ENCODE assay signal across 21 mouse cellular contexts in the genomic region with DNA sequence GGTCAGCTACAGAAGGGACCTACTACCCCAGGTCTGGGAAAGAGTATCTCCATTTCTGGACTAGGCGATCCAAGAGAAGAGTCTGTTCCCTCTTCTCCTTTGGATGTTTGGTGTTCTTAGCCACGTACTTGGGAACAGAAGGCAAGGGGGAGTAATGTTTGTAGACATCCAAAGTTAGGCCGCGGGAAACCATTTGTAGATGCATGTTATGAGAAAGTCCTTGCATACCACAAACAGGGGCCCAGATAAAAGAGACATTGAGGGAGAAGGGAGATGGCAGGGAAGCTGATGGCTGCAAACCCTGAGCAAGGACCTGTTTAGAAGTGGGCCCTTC. TPM values are rescaled to one million over a fixed set of nuclear protein-coding genes. Genes with fewer than 3 reads are reported as not detected.
A peak's percentile ranks its signal among the peaks of the same experiment; 100 is the strongest.
DNase-seq lines count a peak whose midpoint lies in the region; ATAC-seq and TF ChIP-seq lines count a peak whose summit lies in the region.
"Had no signal": no experiment of that assay in that cellular context is flagged by ENCODE, and none has a peak within 500 bp of the region (broad histone marks: within the 10 kb centered on the region; RNA-seq: fewer than 3 reads in every experiment).

No protein-coding gene starts in this region.

- 86% methylated on average over 4 of the region's 4 CpGs for WGBS in heart, embryonic 11.5 days (ENCODE audit: insufficient replicate concordance)
- 80% methylated on average over 4 of the region's 4 CpGs for WGBS in lung, embryonic 14.5 days
- 83% methylated on average over 4 of the region's 4 CpGs for WGBS in lung, postnatal 0 days
- WGBS in intestine, embryonic 16.5 days, result 89% methylated on average over 4 of the region's 4 CpGs

- H3K27me3 ChIP-seq in heart, embryonic 11.5 days (ENCODE audit: control insufficient read depth, insufficient read depth, low read length), result no peaks in the 10 kb centered on the region
- H3K27me3 ChIP-seq in lung, embryonic 14.5 days (ENCODE audit: insufficient read depth, low read length), result no peaks in the 10 kb centered on the region
- no peaks in the 10 kb centered on the region for H3K27me3 ChIP-seq in lung, postnatal 0 days (replicated peaks; ENCODE audit: insufficient read depth, low read length)
- no peaks in the 10 kb centered on the region for H3K27me3 ChIP-seq in intestine, embryonic 16.5 days (replicated peaks; ENCODE audit: control insufficient read depth, insufficient read depth, low read length)
- H3K27me3 ChIP-seq: midbrain, embryonic 15.5 days had no signal

- H3K27ac ChIP-seq in heart, embryonic 11.5 days (ENCODE audit: low read depth, low read length), result peak overlapping the region; percentile 77; the same call in 1 of the 2 replicates
- H3K27ac ChIP-seq in lung, embryonic 14.5 days (ENCODE audit: low read depth), result 0 out of 2 replicates have a peak overlapping the region, but pooled peaks have one; percentile 3
- H3K27ac ChIP-seq in lung, postnatal 0 days (ENCODE audit: low read length), result no peak overlapping the region
- peak overlapping the region; percentile 69 for H3K27ac ChIP-seq in intestine, embryonic 16.5 days (ENCODE audit: low read length)
- H3K27ac ChIP-seq: midbrain, embryonic 15.5 days had no signal

- H3K4me1 ChIP-seq in heart, embryonic 11.5 days (ENCODE audit: control insufficient read depth, insufficient read depth, low read length), result peaks cover 11% of the 10 kb centered on the region
- H3K4me1 ChIP-seq in lung, embryonic 14.5 days (ENCODE audit: insufficient read depth), result no peaks in the 10 kb centered on the region
- no peaks in the 10 kb centered on the region for H3K4me1 ChIP-seq in lung, postnatal 0 days (ENCODE audit: insufficient read depth, low read depth, low read length)
- no peaks in the 10 kb centered on the region for H3K4me1 ChIP-seq in intestine, embryonic 16.5 days (ENCODE audit: control insufficient read depth, insufficient read depth, low read length)
- H3K4me1 ChIP-seq: midbrain, embryonic 15.5 days had no signal

- no peaks in the 10 kb centered on the region for H3K36me3 ChIP-seq in heart, embryonic 11.5 days (ENCODE audit: control insufficient read depth, insufficient read depth, low read length)
- no peaks in the 10 kb centered on the region for H3K36me3 ChIP-seq in lung, embryonic 14.5 days (ENCODE audit: insufficient read depth)
- H3K36me3 ChIP-seq in lung, postnatal 0 days (ENCODE audit: insufficient read depth, low read length), result no peaks in the 10 kb centered on the region
- H3K36me3 ChIP-seq in intestine, embryonic 16.5 days (ENCODE audit: control insufficient read depth, insufficient read depth, low read length), result no peaks in the 10 kb centered on the region
- H3K36me3 ChIP-seq: midbrain, embryonic 15.5 days had no signal

- no peak for DNase-seq in heart, postnatal 36 days
- no peak for DNase-seq in lung, embryonic 14.5 days
- no peak for DNase-seq in lung, postnatal 0 days (ENCODE audit: low spot score)
- peak; percentile 60 for DNase-seq in telencephalon, adult 2 months (ENCODE audit: low read depth, low spot score)
- DNase-seq in cerebellum, postnatal 25 days, result no peak
- DNase-seq: adrenal gland, postnatal 36 days; B cell, adult 2 months; cerebellum, adult 9-10 months; forebrain, postnatal 0 days; left cerebral cortex, postnatal 4 days; lung, adult 18-20 months had no signal

- H3K4me3 ChIP-seq in heart, embryonic 11.5 days (ENCODE audit: low read depth, low read length), result no peak overlapping the region
- H3K4me3 ChIP-seq in lung, embryonic 14.5 days (ENCODE audit: low read depth, low read length), result no peak overlapping the region
- H3K4me3 ChIP-seq in lung, postnatal 0 days (ENCODE audit: low read depth, low read length), result no peak overlapping the region
- no peak overlapping the region for H3K4me3 ChIP-seq in intestine, embryonic 16.5 days (ENCODE audit: low read length)
- H3K4me3 ChIP-seq: midbrain, embryonic 15.5 days had no signal

- H3K9me3 ChIP-seq in heart, embryonic 11.5 days (replicated peaks; ENCODE audit: control insufficient read depth, low read length), result no peaks in the 10 kb centered on the region
- no peaks in the 10 kb centered on the region for H3K9me3 ChIP-seq in lung, embryonic 14.5 days (ENCODE audit: low read depth, low read length)
- H3K9me3 ChIP-seq in lung, postnatal 0 days (ENCODE audit: low read length), result no peaks in the 10 kb centered on the region
- no peaks in the 10 kb centered on the region for H3K9me3 ChIP-seq in intestine, embryonic 16.5 days (ENCODE audit: control insufficient read depth, low read length)
- H3K9me3 ChIP-seq: midbrain, embryonic 15.5 days had no signal

- intact Hi-C loops in heart, postnatal 36 days (cut with DNase I), result no loop called here

- no peak for TF ChIP-seq CTCF in lung, embryonic 14.5 days (IDR thresholded peaks at IDR 0.05; ENCODE audit: low read depth)
- TF ChIP-seq CTCF in lung, postnatal 0 days (IDR thresholded peaks at IDR 0.05), result no peak

- 0 out of 2 replicates have a peak overlapping the region, but pooled peaks have one; percentile 22 for H3K9ac ChIP-seq in heart, embryonic 11.5 days (ENCODE audit: low read depth, low read length)
- H3K9ac ChIP-seq in lung, embryonic 14.5 days, result no peak overlapping the region
- no peak overlapping the region for H3K9ac ChIP-seq in lung, postnatal 0 days (replicated peaks; ENCODE audit: low read depth)
- H3K9ac ChIP-seq in intestine, embryonic 16.5 days (ENCODE audit: low read depth, low read length), result no peak overlapping the region
- H3K9ac ChIP-seq: forebrain, postnatal 0 days; midbrain, embryonic 15.5 days had no signal

- ATAC-seq in heart, embryonic 11.5 days (replicated peaks; ENCODE audit: insufficient number of reproducible peaks, low FRiP score, low TSS enrichment), result no peak
- ATAC-seq in lung, embryonic 14.5 days (ENCODE audit: insufficient read depth), result no peak
- no peak for ATAC-seq in lung, postnatal 0 days
- no peak for ATAC-seq in intestine, embryonic 16.5 days
- ATAC-seq: activated CD4-positive, CD25-positive, alpha-beta regulatory T cell, adult 4 months; forebrain, postnatal 0 days; midbrain, embryonic 15.5 days; Patski had no signal

- no peak for TF ChIP-seq EP300 in lung, postnatal 0 days (IDR thresholded peaks at IDR 0.05)

- H3K4me2 ChIP-seq in heart, embryonic 11.5 days, result no peak overlapping the region
- H3K4me2 ChIP-seq in lung, embryonic 14.5 days, result no peak overlapping the region
- H3K4me2 ChIP-seq in lung, postnatal 0 days (replicated peaks; ENCODE audit: low read depth, low read length), result no peak overlapping the region
- H3K4me2 ChIP-seq in intestine, embryonic 16.5 days (ENCODE audit: low read depth, low read length), result no peak overlapping the region
- H3K4me2 ChIP-seq: midbrain, embryonic 15.5 days had no signal

RNA-seq across cellular contexts. Expression of gene Asb2, which starts 0.6 kb away (rescaled TPM):
- 225 and 236 TPM in 2 replicates for polyA plus RNA-seq in heart, embryonic 11.5 days (2014; fragmentation: Nextera tagmentation; extraction: Ambion mirVana)
- 100 to 1,000 TPM; 370 to 512 TPM for total RNA-seq in heart, postnatal 36 days (2021)
- 4.5 and 7.8 TPM in 2 replicates for polyA plus RNA-seq in lung, embryonic 14.5 days (2014; fragmentation: Nextera tagmentation; extraction: Ambion mirVana)
- 5.1 TPM in 2 replicates for polyA plus RNA-seq in lung, postnatal 0 days (2015; fragmentation: Nextera tagmentation; extraction: Ambion mirVana)
- 22.5 and 23.6 TPM in 2 replicates for polyA plus RNA-seq in intestine, embryonic 16.5 days (2015; fragmentation: Nextera tagmentation; extraction: Ambion mirVana)

RNA-seq across cellular contexts. Expression of gene Otub2, which starts 32.1 kb away (rescaled TPM):
- 20.1 and 24.3 TPM in 2 replicates for polyA plus RNA-seq in heart, embryonic 11.5 days (2014; fragmentation: Nextera tagmentation; extraction: Ambion mirVana)
- 1 to 10 TPM; 2.6 to 4.5 TPM for total RNA-seq in heart, postnatal 36 days (2021)
- 8.3 and 8.5 TPM in 2 replicates for polyA plus RNA-seq in lung, embryonic 14.5 days (2014; fragmentation: Nextera tagmentation; extraction: Ambion mirVana)
- 6.0 and 6.4 TPM in 2 replicates for polyA plus RNA-seq in lung, postnatal 0 days (2015; fragmentation: Nextera tagmentation; extraction: Ambion mirVana)
- polyA plus RNA-seq in intestine, embryonic 16.5 days (2015; fragmentation: Nextera tagmentation; extraction: Ambion mirVana), result 5.5 and 5.6 TPM in 2 replicates

RNA-seq across cellular contexts. Expression of gene Fam181a, which starts 45.6 kb away (rescaled TPM):
- polyA plus RNA-seq in heart, embryonic 11.5 days (2014; fragmentation: Nextera tagmentation; extraction: Ambion mirVana), result not detected in 2 replicates
- not detected for total RNA-seq in heart, postnatal 36 days (2021)
- 0.13 TPM in 1 of 2 replicates, not detected in the other for polyA plus RNA-seq in lung, embryonic 14.5 days (2014; fragmentation: Nextera tagmentation; extraction: Ambion mirVana)
- polyA plus RNA-seq in lung, postnatal 0 days (2015; fragmentation: Nextera tagmentation; extraction: Ambion mirVana), result 0.19 and 0.35 TPM in 2 replicates
- polyA plus RNA-seq in intestine, embryonic 16.5 days (2015; fragmentation: Nextera tagmentation; extraction: Ambion mirVana), result not detected in 2 replicates
- total RNA-seq: adrenal gland, postnatal 36 days; gastrocnemius, postnatal 10 days; liver, adult 2 months had no signal
- polyA plus RNA-seq: activated CD4-positive, CD25-positive, alpha-beta regulatory T cell, adult 4 months; embryonic facial prominence, embryonic 14.5 days; kidney, embryonic 16.5 days; liver, adult 2 months; Patski; spleen, adult 2 months had no signal

RNA-seq across cellular contexts. Expression of gene 9330161L09Rik, which starts 51.2 kb away (rescaled TPM):
- polyA plus RNA-seq in heart, embryonic 11.5 days (2014; fragmentation: Nextera tagmentation; extraction: Ambion mirVana), result 0.52 and 0.53 TPM in 2 replicates
- 1 to 10 TPM; 1.3 to 1.4 TPM for total RNA-seq in heart, postnatal 36 days (2021)
- polyA plus RNA-seq in lung, embryonic 14.5 days (2014; fragmentation: Nextera tagmentation; extraction: Ambion mirVana), result 0.51 and 0.62 TPM in 2 replicates
- 0.18 and 0.19 TPM in 2 replicates for polyA plus RNA-seq in lung, postnatal 0 days (2015; fragmentation: Nextera tagmentation; extraction: Ambion mirVana)
- polyA plus RNA-seq in intestine, embryonic 16.5 days (2015; fragmentation: Nextera tagmentation; extraction: Ambion mirVana), result 0.13 TPM in 1 of 2 replicates, not detected in the other
- polyA plus RNA-seq: kidney, embryonic 16.5 days had no signal
